In the genomic region with DNA sequence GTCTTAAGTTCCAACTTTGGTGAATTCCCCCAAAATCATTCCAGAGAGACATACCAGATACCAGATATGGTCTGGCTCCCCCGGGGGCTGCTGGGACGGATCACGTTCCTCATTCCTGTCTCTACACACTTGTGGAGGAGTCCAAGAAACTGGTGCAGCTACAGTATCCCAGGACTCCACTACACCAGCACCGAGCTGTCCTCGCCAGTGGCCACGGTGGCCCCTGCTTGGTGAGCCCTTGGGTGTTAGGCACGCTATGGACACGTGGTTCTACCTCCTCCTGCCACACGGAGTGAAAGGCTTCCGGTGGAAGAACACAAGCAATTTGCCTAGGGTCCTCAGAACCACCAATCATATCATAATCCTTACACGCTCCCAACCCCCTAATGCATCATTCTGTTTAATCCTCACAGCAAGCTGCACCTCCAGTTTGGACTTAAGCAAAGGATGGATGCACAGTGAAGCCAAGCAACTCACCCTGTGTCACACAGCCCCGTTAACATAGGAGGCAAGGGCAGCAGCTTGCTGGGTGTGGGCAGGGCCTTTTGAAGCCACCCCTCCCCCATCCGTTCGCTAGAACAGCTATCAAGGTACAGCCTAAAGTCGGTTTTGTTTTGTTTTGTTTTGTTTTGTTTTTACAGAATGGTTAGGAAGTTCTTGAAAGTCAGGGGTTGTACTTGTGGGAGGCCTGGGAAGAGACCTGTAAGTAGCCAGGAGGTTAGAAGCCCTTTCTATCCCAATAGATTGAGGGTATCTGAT, we compare ENCODE assay signal across 8 mouse cellular contexts. TPM values are rescaled to one million over a fixed set of nuclear protein-coding genes. Genes with fewer than 3 reads are reported as not detected.
DNase-seq lines count a peak whose midpoint lies in the region; ATAC-seq lines count a peak whose summit lies in the region.

No protein-coding gene starts in this region.

- H3K4me2 ChIP-seq in liver, embryonic 11.5 days = peak overlapping the region; percentile 70
- H3K4me2 ChIP-seq in embryonic facial prominence, embryonic 14.5 days (ENCODE audit: low read depth, low read length) = peak overlapping the region; percentile 63
- H3K4me2 ChIP-seq in intestine, embryonic 16.5 days (ENCODE audit: low read depth, low read length) = peak overlapping the region; percentile 65
- peak overlapping the region; percentile 49 for H3K4me2 ChIP-seq in neural tube, embryonic 13.5 days

- ATAC-seq in liver, embryonic 11.5 days (replicated peaks; ENCODE audit: low FRiP score) = no peak
- ATAC-seq in embryonic facial prominence, embryonic 14.5 days (ENCODE audit: low read depth) = peak; percentile 20
- peak; percentile 10; the same call in 1 of the 2 replicates for ATAC-seq in intestine, embryonic 16.5 days
- ATAC-seq in neural tube, embryonic 13.5 days (ENCODE audit: low read depth) = no peak

- 35% methylated on average over 15 of the region's 15 CpGs for WGBS in liver, embryonic 11.5 days
- 18% methylated on average over 15 of the region's 15 CpGs for WGBS in embryonic facial prominence, embryonic 14.5 days
- 42% methylated on average over 15 of the region's 15 CpGs for WGBS in intestine, embryonic 16.5 days
- WGBS in neural tube, embryonic 13.5 days = 36% methylated on average over 15 of the region's 15 CpGs

- H3K36me3 ChIP-seq in liver, embryonic 11.5 days (ENCODE audit: control insufficient read depth, insufficient read depth, low read length) = no peaks in the 10 kb centered on the region
- H3K36me3 ChIP-seq in embryonic facial prominence, embryonic 14.5 days (ENCODE audit: control insufficient read depth, insufficient read depth, low read length) = no peaks in the 10 kb centered on the region
- H3K36me3 ChIP-seq in intestine, embryonic 16.5 days (ENCODE audit: control insufficient read depth, insufficient read depth, low read length) = no peaks in the 10 kb centered on the region
- no peaks in the 10 kb centered on the region for H3K36me3 ChIP-seq in neural tube, embryonic 13.5 days

- H3K4me1 ChIP-seq in liver, embryonic 11.5 days (replicated peaks; ENCODE audit: control insufficient read depth, insufficient read depth, low read length) = peaks cover 7% of the 10 kb centered on the region
- peaks cover 50% of the 10 kb centered on the region for H3K4me1 ChIP-seq in embryonic facial prominence, embryonic 14.5 days (ENCODE audit: control insufficient read depth, insufficient read depth, low read length)
- H3K4me1 ChIP-seq in intestine, embryonic 16.5 days (ENCODE audit: control insufficient read depth, insufficient read depth, low read length) = peaks cover 39% of the 10 kb centered on the region
- peaks cover 56% of the 10 kb centered on the region for H3K4me1 ChIP-seq in neural tube, embryonic 13.5 days (replicated peaks)

- 0 out of 2 replicates have a peak overlapping the region, but pooled peaks have one; percentile 39 for H3K4me3 ChIP-seq in liver, embryonic 11.5 days (ENCODE audit: low read depth, low read length)
- peak overlapping the region; percentile 29 for H3K4me3 ChIP-seq in embryonic facial prominence, embryonic 14.5 days (ENCODE audit: low read depth, low read length)
- peak overlapping the region; percentile 28; the same call in 1 of the 2 replicates for H3K4me3 ChIP-seq in intestine, embryonic 16.5 days (ENCODE audit: low read length)
- H3K4me3 ChIP-seq in neural tube, embryonic 13.5 days = peak overlapping the region; percentile 13; the same call in 1 of the 2 replicates

- no peak overlapping the region for H3K27ac ChIP-seq in liver, embryonic 11.5 days (ENCODE audit: low read depth, low read length)
- H3K27ac ChIP-seq in embryonic facial prominence, embryonic 14.5 days (replicated peaks; ENCODE audit: low read depth, low read length) = peak overlapping the region; percentile 86
- peak overlapping the region; percentile 29; the same call in 1 of the 2 replicates for H3K27ac ChIP-seq in intestine, embryonic 16.5 days (ENCODE audit: low read length)
- H3K27ac ChIP-seq in neural tube, embryonic 13.5 days (replicated peaks) = peak overlapping the region; percentile 7; the same call in 1 of the 2 replicates

- no peaks in the 10 kb centered on the region for H3K9me3 ChIP-seq in liver, embryonic 11.5 days (ENCODE audit: control insufficient read depth, low read length)
- no peaks in the 10 kb centered on the region for H3K9me3 ChIP-seq in embryonic facial prominence, embryonic 14.5 days (ENCODE audit: control insufficient read depth, low read length)
- H3K9me3 ChIP-seq in intestine, embryonic 16.5 days (ENCODE audit: control insufficient read depth, low read length) = no peaks in the 10 kb centered on the region
- H3K9me3 ChIP-seq in neural tube, embryonic 13.5 days = no peaks in the 10 kb centered on the region

- H3K27me3 ChIP-seq in liver, embryonic 11.5 days (replicated peaks; ENCODE audit: control insufficient read depth, insufficient read depth, low read length) = peaks cover 12% of the 10 kb centered on the region
- H3K27me3 ChIP-seq in embryonic facial prominence, embryonic 14.5 days (replicated peaks; ENCODE audit: control insufficient read depth, insufficient read depth, low read length) = no peaks in the 10 kb centered on the region
- no peaks in the 10 kb centered on the region for H3K27me3 ChIP-seq in intestine, embryonic 16.5 days (replicated peaks; ENCODE audit: control insufficient read depth, insufficient read depth, low read length)
- no peaks in the 10 kb centered on the region; the same call in 1 of the 2 replicates for H3K27me3 ChIP-seq in neural tube, embryonic 13.5 days

- peak overlapping the region; percentile 46; the same call in 1 of the 2 replicates for H3K9ac ChIP-seq in liver, embryonic 11.5 days (ENCODE audit: low read depth, low read length)
- H3K9ac ChIP-seq in embryonic facial prominence, embryonic 14.5 days (ENCODE audit: low read depth, low read length) = peak overlapping the region; percentile 57
- H3K9ac ChIP-seq in intestine, embryonic 16.5 days (ENCODE audit: low read depth, low read length) = no peak overlapping the region
- H3K9ac ChIP-seq in neural tube, embryonic 13.5 days = peak overlapping the region; percentile 43; the same call in 1 of the 2 replicates

- no peak for DNase-seq in liver, embryonic 11.5 days (ENCODE audit: low spot score)
- no peak for DNase-seq in liver
- DNase-seq in embryonic facial prominence, embryonic 14.5 days (ENCODE audit: low spot score) = peak; percentile 31
- DNase-seq in spleen, postnatal 36 days (ENCODE audit: low spot score in 2 of 2) = no peak
- no peak for DNase-seq in lung, postnatal 25 days (ENCODE audit: low spot score)
- DNase-seq in cerebellum, adult 18-20 months = no peak

RNA-seq across cellular contexts. Expression of gene Wfikkn2, which starts 2.2 kb away (rescaled TPM):
- polyA plus RNA-seq in liver, embryonic 11.5 days (2014; fragmentation: Nextera tagmentation; extraction: Ambion mirVana) = 0.36 and 0.38 TPM in 2 replicates
- polyA plus RNA-seq in embryonic facial prominence, embryonic 14.5 days (2014; fragmentation: Nextera tagmentation; extraction: Ambion mirVana) = 5.9 and 7.8 TPM in 2 replicates
- polyA plus RNA-seq in intestine, embryonic 16.5 days (2015; fragmentation: Nextera tagmentation; extraction: Ambion mirVana) = 1.8 and 2.2 TPM in 2 replicates
- 3.3 and 5.1 TPM in 2 replicates for polyA plus RNA-seq in neural tube, embryonic 13.5 days (2015; fragmentation: Nextera tagmentation; extraction: Ambion mirVana)

RNA-seq across cellular contexts. Expression of gene Tob1, which starts 32.3 kb away (rescaled TPM):
- polyA plus RNA-seq in liver, embryonic 11.5 days (2014; fragmentation: Nextera tagmentation; extraction: Ambion mirVana) = 18.4 and 18.6 TPM in 2 replicates
- 33.8 and 40.3 TPM in 2 replicates for polyA plus RNA-seq in embryonic facial prominence, embryonic 14.5 days (2014; fragmentation: Nextera tagmentation; extraction: Ambion mirVana)
- polyA plus RNA-seq in intestine, embryonic 16.5 days (2015; fragmentation: Nextera tagmentation; extraction: Ambion mirVana) = 39.8 and 50.1 TPM in 2 replicates
- polyA plus RNA-seq in neural tube, embryonic 13.5 days (2015; fragmentation: Nextera tagmentation; extraction: Ambion mirVana) = 32.5 and 37.6 TPM in 2 replicates

RNA-seq across cellular contexts. Expression of gene Gm21885, which starts 38.1 kb away (rescaled TPM):
- 0.40 TPM in 1 of 2 replicates, not detected in the other for polyA plus RNA-seq in liver, embryonic 11.5 days (2014; fragmentation: Nextera tagmentation; extraction: Ambion mirVana)
- polyA plus RNA-seq in embryonic facial prominence, embryonic 14.5 days (2014; fragmentation: Nextera tagmentation; extraction: Ambion mirVana) = 0.38 TPM in 1 of 2 replicates, not detected in the other
- 92.1 and 137 TPM in 2 replicates for polyA plus RNA-seq in intestine, embryonic 16.5 days (2015; fragmentation: Nextera tagmentation; extraction: Ambion mirVana)
- 0.27 TPM in 1 of 2 replicates, not detected in the other for polyA plus RNA-seq in neural tube, embryonic 13.5 days (2015; fragmentation: Nextera tagmentation; extraction: Ambion mirVana)

Comparison
In these comparisons a context has a peak if more than half of its experiments do, and no peak if none do; other contexts are left out.
1. ATAC-seq: peak in embryonic facial prominence, embryonic 14.5 days (single experiment) and intestine, embryonic 16.5 days (single experiment); none in liver, embryonic 11.5 days (single experiment) and neural tube, embryonic 13.5 days (single experiment).
2. RNA of gene Gm21885, which starts 38.1 kb away (polyA plus RNA-seq): 92.1 to 137 TPM in intestine, embryonic 16.5 days; 0.38 TPM in embryonic facial prominence, embryonic 14.5 days, 0.27 TPM in neural tube, embryonic 13.5 days and 0.40 TPM in liver, embryonic 11.5 days; every median in the first group is over 10 times any median in the second.
3. Peak in every context shown above with its lines, with median percentiles within 50 percentile points of each other: H3K4me2 ChIP-seq and H3K4me3 ChIP-seq.